Mouse (Mus musculus): ENCODE measurements around the gene Lrrc59.

DNA sequence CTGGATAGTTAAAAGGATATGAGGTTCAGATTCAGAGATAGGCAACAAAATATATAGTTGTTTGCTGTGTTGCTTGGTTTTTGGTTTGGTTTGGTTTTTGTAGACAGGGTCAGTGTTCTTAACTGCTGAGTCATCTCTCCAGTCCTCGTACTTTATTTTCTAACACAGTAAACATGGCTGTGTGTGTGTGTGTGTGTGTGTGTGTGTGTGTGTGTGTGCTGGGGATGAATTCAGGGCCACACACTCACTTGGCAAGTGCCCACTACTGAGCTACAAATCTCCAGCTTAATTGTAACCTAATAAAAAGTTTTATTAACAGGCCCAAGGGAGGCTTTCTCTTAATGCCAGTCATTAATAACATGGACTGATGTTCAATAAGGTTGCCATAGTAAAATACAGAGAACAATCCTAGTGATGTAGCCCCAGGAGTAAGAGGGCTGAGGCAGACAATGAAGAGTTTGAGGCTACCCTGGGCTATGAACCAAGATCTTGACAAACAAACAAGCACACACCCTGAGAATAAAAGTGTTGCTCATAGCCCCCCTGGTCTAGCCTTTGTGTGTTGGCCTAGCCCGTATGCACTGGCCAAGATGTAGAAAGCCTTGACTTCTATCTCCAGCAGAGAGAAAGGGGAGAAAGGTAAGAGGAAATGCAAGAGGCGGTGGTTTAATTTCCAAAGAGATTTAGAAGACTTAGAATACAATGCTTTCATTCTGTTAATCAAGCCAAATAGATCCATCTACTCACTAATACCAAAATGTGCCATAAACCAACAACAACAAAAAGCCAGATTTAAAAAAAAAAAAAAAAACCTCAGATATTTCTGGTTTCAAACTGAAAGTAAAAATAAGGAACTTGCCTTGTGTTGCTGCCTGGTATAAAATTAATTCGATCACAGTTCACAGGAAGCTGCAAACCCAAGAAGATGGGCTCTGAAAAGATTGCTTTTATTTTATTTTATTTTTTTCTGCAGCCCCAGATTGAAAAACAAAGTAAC, 18.5 kb upstream of the Lrrc59 start:
- TF ChIP-seq CTCF (conservative IDR thresholded peaks at IDR 0.05 in 1 of 2, IDR thresholded peaks at IDR 0.05 in 1 of 2; ENCODE audit: low read depth in 2 of 2, low read length in 2 of 2) (no peak), POLR2AphosphoS2 (IDR thresholded peaks at IDR 0.05; ENCODE audit: low read depth, low read length) (no peak)
